Mouse (Mus musculus): ENCODE data around the gene AC140267.1.

Gene AC140267.1

GRCm38 (mm10) chr15:80253530-80253929 is 17.9 kb downstream of the AC140267.1 start:
- DNase-seq (ENCODE audit: low read depth, low spot score) = no peak
- H3K36me3 ChIP-seq (ENCODE audit: control insufficient read depth, insufficient read depth, low read length, poor library complexity, severe bottlenecking) = peaks cover 28% of the 10 kb centered on the region
- H3K27me3 ChIP-seq (ENCODE audit: control insufficient read depth, insufficient read depth, low read length, poor library complexity, severe bottlenecking) = no peaks in the 10 kb centered on the region

- Histone ChIP-seq H3K27me3 (ENCODE audit: control insufficient read depth, insufficient read depth, low read length, poor library complexity, severe bottlenecking) (no peaks in the 10 kb centered on the region), H3K36me3 (ENCODE audit: control insufficient read depth, insufficient read depth, low read length, poor library complexity, severe bottlenecking) (peaks cover 31% of the 10 kb centered on the region)
- peak; percentile 19 for DNase-seq (ENCODE audit: low read depth, low spot score)
These were observed 18.6 kb downstream of the AC140267.1 start for GRCm38 (mm10) chr15:80254207-80254606.

GRCm38 (mm10) chr15:80254847-80255645 is 19.4 kb downstream of the AC140267.1 start, which contains the start of gene Atf4:
Gene Atf4 (plus strand): TSS chr15:80255184.
- DNase-seq (ENCODE audit: low read depth, low spot score) = peak; percentile 100
- H3K36me3 ChIP-seq (ENCODE audit: control insufficient read depth, insufficient read depth, low read length, poor library complexity, severe bottlenecking) = peaks cover 23% of the 10 kb centered on the region
- no peaks in the 10 kb centered on the region for H3K27me3 ChIP-seq (ENCODE audit: control insufficient read depth, insufficient read depth, low read length, poor library complexity, severe bottlenecking)

GRCm38 (mm10) chr15:80255646-80256121 is 20.0 kb downstream of the AC140267.1 start:
- Histone ChIP-seq H3K36me3 (ENCODE audit: control insufficient read depth, insufficient read depth, low read length, poor library complexity, severe bottlenecking) (peaks cover 23% of the 10 kb centered on the region), H3K27me3 (ENCODE audit: control insufficient read depth, insufficient read depth, low read length, poor library complexity, severe bottlenecking) (no peaks in the 10 kb centered on the region)
- peak; percentile 93 for DNase-seq (ENCODE audit: low read depth, low spot score)

- DNase-seq (ENCODE audit: low read depth, low spot score) = no peak
- Histone ChIP-seq H3K27me3 (ENCODE audit: control insufficient read depth, insufficient read depth, low read length, poor library complexity, severe bottlenecking) (no peaks in the 10 kb centered on the region), H3K36me3 (ENCODE audit: control insufficient read depth, insufficient read depth, low read length, poor library complexity, severe bottlenecking) (peaks cover 23% of the 10 kb centered on the region)
These were observed 20.6 kb downstream of the AC140267.1 start for GRCm38 (mm10) chr15:80256242-80256641.

GRCm38 (mm10) chr15:80256656-80257601 is 21.3 kb downstream of the AC140267.1 start:
- peak; percentile 14 for DNase-seq (ENCODE audit: low read depth, low spot score)
- Histone ChIP-seq H3K27me3 (ENCODE audit: control insufficient read depth, insufficient read depth, low read length, poor library complexity, severe bottlenecking) (no peaks in the 10 kb centered on the region), H3K36me3 (ENCODE audit: control insufficient read depth, insufficient read depth, low read length, poor library complexity, severe bottlenecking) (peaks cover 23% of the 10 kb centered on the region)

GRCm38 (mm10) chr15:80257602-80258239 is 22.1 kb downstream of the AC140267.1 start:
- DNase-seq (ENCODE audit: low read depth, low spot score) = peak; percentile 24
- no peaks in the 10 kb centered on the region for H3K27me3 ChIP-seq (ENCODE audit: control insufficient read depth, insufficient read depth, low read length, poor library complexity, severe bottlenecking)
- peaks cover 23% of the 10 kb centered on the region for H3K36me3 ChIP-seq (ENCODE audit: control insufficient read depth, insufficient read depth, low read length, poor library complexity, severe bottlenecking)

- Histone ChIP-seq H3K36me3 (ENCODE audit: control insufficient read depth, insufficient read depth, low read length, poor library complexity, severe bottlenecking) (peaks cover 23% of the 10 kb centered on the region), H3K27me3 (ENCODE audit: control insufficient read depth, insufficient read depth, low read length, poor library complexity, severe bottlenecking) (no peaks in the 10 kb centered on the region)
- peak; percentile 21 for DNase-seq (ENCODE audit: low read depth, low spot score)
These were observed 22.9 kb downstream of the AC140267.1 start for GRCm38 (mm10) chr15:80258240-80259170.

- H3K36me3 ChIP-seq (ENCODE audit: control insufficient read depth, insufficient read depth, low read length, poor library complexity, severe bottlenecking) = peaks cover 23% of the 10 kb centered on the region
- DNase-seq (ENCODE audit: low read depth, low spot score) = no peak
- no peaks in the 10 kb centered on the region for H3K27me3 ChIP-seq (ENCODE audit: control insufficient read depth, insufficient read depth, low read length, poor library complexity, severe bottlenecking)
These were observed 23.9 kb downstream of the AC140267.1 start for GRCm38 (mm10) chr15:80259406-80260045.

GRCm38 (mm10) chr15:80260677-80261076 is 25.0 kb downstream of the AC140267.1 start:
- DNase-seq (ENCODE audit: low read depth, low spot score) = peak; percentile 86

GRCm38 (mm10) chr15:80261100-80261499 is 25.5 kb downstream of the AC140267.1 start:
- no peaks in the 10 kb centered on the region for H3K27me3 ChIP-seq (ENCODE audit: control insufficient read depth, insufficient read depth, low read length, poor library complexity, severe bottlenecking)
- H3K36me3 ChIP-seq (ENCODE audit: control insufficient read depth, insufficient read depth, low read length, poor library complexity, severe bottlenecking) = peaks cover 21% of the 10 kb centered on the region
- no peak for DNase-seq (ENCODE audit: low read depth, low spot score)

More at GRCm38 (mm10) chr15:80260677-80261076, 25.0 kb downstream of the AC140267.1 start:
- no peaks in the 10 kb centered on the region for H3K27me3 ChIP-seq (ENCODE audit: control insufficient read depth, insufficient read depth, low read length, poor library complexity, severe bottlenecking)
- H3K36me3 ChIP-seq (ENCODE audit: control insufficient read depth, insufficient read depth, low read length, poor library complexity, severe bottlenecking) = peaks cover 21% of the 10 kb centered on the region

- H3K36me3 ChIP-seq (ENCODE audit: control insufficient read depth, insufficient read depth, low read length, poor library complexity, severe bottlenecking) = no peaks in the 10 kb centered on the region; the same call in 1 of the 2 replicates
- DNase-seq (ENCODE audit: low read depth, low spot score) = peak; percentile 95
- H3K27me3 ChIP-seq (ENCODE audit: control insufficient read depth, insufficient read depth, low read length, poor library complexity, severe bottlenecking) = no peaks in the 10 kb centered on the region
These were observed 28.3 kb downstream of the AC140267.1 start, which contains the start of gene Rps19bp1 for GRCm38 (mm10) chr15:80263610-80264575. Gene Rps19bp1 (minus strand): TSS chr15:80264315.
